Mouse (Mus musculus): ENCODE measurements around the gene Actr6. TPM values are rescaled to one million over a fixed set of nuclear protein-coding genes. Genes with fewer than 3 reads are reported as not detected.

Gene Actr6
- total RNA-seq, 2 experiments from 2014 or later: 21.5 to 23.0 TPM

DNA sequence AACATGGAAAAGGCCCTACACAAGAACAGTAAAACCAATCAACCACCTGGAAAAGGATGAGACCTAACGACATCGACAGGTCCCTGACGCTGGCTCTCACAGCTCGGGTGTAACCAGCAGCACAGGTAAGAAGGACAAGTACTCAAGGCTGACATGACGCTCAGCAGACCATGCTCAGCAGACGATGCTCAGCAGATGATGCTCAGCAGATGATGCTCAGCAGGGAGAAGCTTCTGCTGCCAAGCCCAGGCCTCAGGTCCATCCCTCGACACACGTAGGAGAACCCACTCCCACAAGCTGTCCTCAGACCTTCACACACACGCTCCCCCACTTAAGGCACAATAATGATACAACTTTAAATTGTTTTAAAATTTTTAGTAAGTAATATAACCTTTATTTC is 66.4 kb downstream of the Actr6 start:
- DNase-seq (ENCODE audit: extremely low spot score in 1 of 2, low spot score in 2 of 2): no peak
- Histone ChIP-seq H3K4me3 (no peak overlapping the region), H3K27ac (no peak overlapping the region; the same call in 1 of the 2 replicates)
- no peak for TF ChIP-seq CTCF (IDR thresholded peaks at IDR 0.05)
- intact Hi-C loops (cut with DNase I): no loop called here

DNA sequence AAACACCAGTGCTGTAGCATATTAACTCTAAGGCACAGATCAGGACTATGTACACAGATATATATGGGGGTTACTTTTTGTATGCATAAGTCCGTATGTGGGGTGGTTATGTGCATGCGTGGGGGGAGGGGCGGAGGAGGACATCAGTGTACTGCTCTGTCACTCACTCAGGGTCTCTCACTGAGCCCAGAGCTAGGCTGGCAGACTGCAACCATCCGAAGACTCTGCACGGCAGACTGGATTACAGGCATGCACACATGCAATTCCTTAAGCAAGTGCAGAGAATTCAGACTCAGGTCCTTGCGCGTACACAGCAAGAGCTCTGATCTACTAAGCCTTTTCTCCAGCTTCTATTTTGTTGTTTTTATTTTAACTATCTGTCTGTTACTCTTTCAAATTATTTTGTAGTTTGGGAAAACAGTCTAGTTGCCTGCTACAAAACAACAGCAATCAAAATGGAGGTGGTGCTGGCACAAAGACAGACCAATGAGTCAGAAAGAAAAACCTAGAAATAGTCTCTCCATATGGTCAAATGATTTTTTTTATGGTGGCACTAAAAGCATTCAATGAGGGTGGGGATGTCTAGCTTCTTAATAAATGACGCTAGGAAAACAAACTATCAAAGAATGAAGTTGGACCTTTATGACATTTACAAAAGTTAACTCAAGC is 67.0 kb downstream of the Actr6 start:
- intact Hi-C loops (cut with DNase I): no loop called here
- Histone ChIP-seq H3K27ac (no peak overlapping the region), H3K4me3 (no peak overlapping the region)
- no peak for DNase-seq (ENCODE audit: extremely low spot score in 1 of 2, low spot score in 2 of 2)
- no peak for TF ChIP-seq CTCF (IDR thresholded peaks at IDR 0.05)

Other genes with a start within 250 kb of the Actr6 start
- gene Nr1h4, start 198.7 kb downstream of the Actr6 start, total RNA-seq (2021): not detected
- 1 to 10 TPM; 2.4 to 2.8 TPM for gene Slc17a8, start 111.0 kb downstream of the Actr6 start, total RNA-seq (2021)
- gene Scyl2, start 46.0 kb downstream of the Actr6 start, total RNA-seq (2021): 10 to 100 TPM; 34.2 to 34.7 TPM
- 10 to 100 TPM; 90.6 to 94.6 TPM for gene Uhrf1bp1l, start 12.7 kb upstream of the Actr6 start, total RNA-seq (2021)
- 100 to 1,000 TPM; 472 to 474 TPM for gene Anks1b, start 141.2 kb upstream of the Actr6 start, total RNA-seq (2021)